Mouse (Mus musculus): Measurements from ENCODE around the gene Glyatl3.

DNA sequence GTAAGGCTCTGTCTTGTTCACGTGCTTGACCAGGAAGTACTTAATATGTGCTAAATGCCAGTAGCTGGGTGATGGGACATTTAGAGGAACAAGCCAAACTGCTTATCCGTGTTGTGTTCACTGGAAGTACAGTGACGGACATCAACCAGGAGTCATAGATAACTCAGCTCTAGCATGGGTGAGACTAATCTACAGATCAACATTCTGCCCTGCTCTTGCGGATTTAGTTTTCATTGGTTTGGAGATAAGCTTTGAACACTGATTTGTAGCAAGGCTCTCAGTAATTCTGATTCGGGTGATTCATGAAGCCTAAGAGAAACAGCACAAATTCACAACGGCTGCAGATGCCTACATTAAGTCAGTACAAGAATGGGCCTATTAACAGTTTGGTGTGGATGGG lies 32.0 kb downstream of the Glyatl3 start:
- TF ChIP-seq POLR2A (IDR thresholded peaks at IDR 0.05; ENCODE audit: borderline replicate concordance, control insufficient read depth, low read depth, low read length), result no peak
- no peak for TF ChIP-seq CTCF (IDR thresholded peaks at IDR 0.05; ENCODE audit: control insufficient read depth, insufficient read depth, low read length)

All from bone marrow, adult 2 months (tissue).